Mouse (Mus musculus) heart, postnatal 0 days (tissue): ENCODE results near the gene Zfp609.

Experiments used
- CTCF ChIP-seq: IDR thresholded peaks from 2 replicates; pipeline ENCODE4 v1.5.1; 2016; ENCODE audit warnings: antibody characterized with exemption, control low read depth, low read depth
- EP300 ChIP-seq: IDR thresholded peaks from 2 replicates; pipeline ENCODE4 v1.6.1; 2016; ENCODE audit warnings: antibody characterized with exemption, low read depth

GRCm38 (mm10) chr9:65653741-65654140 lies 173.6 kb downstream of the Zfp609 start:
- TF ChIP-seq CTCF = no peak
- no peak for TF ChIP-seq EP300
